Comparison of ENCODE assay signal across 8 mouse cellular contexts in genomic region chr14:31669161-31669611, GRCm38 (mm10). TPM values are rescaled to one million over a fixed set of nuclear protein-coding genes. Genes with fewer than 3 reads are reported as not detected.
DNase-seq lines count a peak whose midpoint lies in the region; ATAC-seq and TF ChIP-seq lines count a peak whose summit lies in the region.

No protein-coding gene starts in this region.

- no peak overlapping the region for H3K9ac ChIP-seq in forebrain, embryonic 16.5 days (replicated peaks; ENCODE audit: low read depth, low read length)

- ATAC-seq in forebrain, embryonic 16.5 days = no peak; the same call in 1 of the 2 replicates

- H3K27me3 ChIP-seq in E14TG2a.4 (ENCODE audit: insufficient read depth, low read length) = no peaks in the 10 kb centered on the region; the same call in 1 of the 2 replicates
- no peaks in the 10 kb centered on the region for H3K27me3 ChIP-seq in forebrain, embryonic 16.5 days (replicated peaks; ENCODE audit: control insufficient read depth, insufficient read depth, low read length)

- H3K4me2 ChIP-seq in forebrain, embryonic 16.5 days (ENCODE audit: low read length) = no peak overlapping the region

- H3K36me3 ChIP-seq in E14TG2a.4 (ENCODE audit: insufficient read depth, low read length) = 0 out of 2 replicates have a peak, but pooled peaks cover 2% of the 10 kb centered on the region
- H3K36me3 ChIP-seq in forebrain, embryonic 16.5 days (ENCODE audit: control insufficient read depth, insufficient read depth) = peaks cover 6% of the 10 kb centered on the region

- TF ChIP-seq CTCF in E14TG2a.4 (conservative IDR thresholded peaks at IDR 0.05; ENCODE audit: low read length) = no peak

- DNase-seq in adrenal gland, postnatal 14 days = peak; percentile 94
- peak; percentile 81 for DNase-seq in heart, postnatal 4 days
- peak; percentile 70 for DNase-seq in layer of hippocampus, adult 9-11 months
- DNase-seq in lung, postnatal 14 days = peak; percentile 70
- peak; percentile 80 for DNase-seq in skeletal muscle tissue, adult 2 months (ENCODE audit: low read depth, low spot score)
- DNase-seq in spleen, postnatal 14 days (ENCODE audit: low spot score in 2 of 2) = no peak

- peak overlapping the region; percentile 37; the same call in 1 of the 2 replicates for H3K4me3 ChIP-seq in E14TG2a.4 (replicated peaks; ENCODE audit: low read length)
- no peak overlapping the region for H3K4me3 ChIP-seq in forebrain, embryonic 16.5 days (replicated peaks; ENCODE audit: low read length)

- no peaks in the 10 kb centered on the region for H3K9me3 ChIP-seq in E14TG2a.4 (ENCODE audit: low read length)
- no peaks in the 10 kb centered on the region for H3K9me3 ChIP-seq in forebrain, embryonic 16.5 days (ENCODE audit: control insufficient read depth, low read length)

- peaks cover 67% of the 10 kb centered on the region for H3K4me1 ChIP-seq in E14TG2a.4 (replicated peaks; ENCODE audit: low read depth, low read length)
- peaks cover 19% of the 10 kb centered on the region for H3K4me1 ChIP-seq in forebrain, embryonic 16.5 days (replicated peaks; ENCODE audit: control insufficient read depth, insufficient read depth, low read length)

- 54% methylated on average over 13 of the region's 13 CpGs for WGBS in forebrain, embryonic 16.5 days

- H3K27ac ChIP-seq in forebrain, embryonic 16.5 days (ENCODE audit: low read length) = peak overlapping the region; percentile 77

RNA-seq across cellular contexts. Expression of gene Hacl1, which starts 28.1 kb away (rescaled TPM):
- 62.2 and 112 TPM in 2 replicates for total RNA-seq in adrenal gland, postnatal 14 days (2021)
- polyA plus RNA-seq in forebrain, embryonic 16.5 days (2015; fragmentation: Nextera tagmentation; extraction: Ambion mirVana) = 6.9 and 8.9 TPM in 2 replicates
- 10 to 100 TPM; 10.9 to 14.0 TPM for total RNA-seq in heart, postnatal 4 days (2021)

RNA-seq across cellular contexts. Expression of gene Btd, which starts 28.4 kb away (rescaled TPM):
- 40.4 and 47.4 TPM in 2 replicates for total RNA-seq in adrenal gland, postnatal 14 days (2021)
- polyA plus RNA-seq in forebrain, embryonic 16.5 days (2015; fragmentation: Nextera tagmentation; extraction: Ambion mirVana) = 15.5 and 19.5 TPM in 2 replicates
- total RNA-seq in heart, postnatal 4 days (2021) = 10 to 100 TPM; 13.0 to 14.7 TPM

RNA-seq across cellular contexts. Expression of gene Gm49387, which starts 28.5 kb away (rescaled TPM):
- total RNA-seq in adrenal gland, postnatal 14 days (2021) = 3.0 and 6.4 TPM in 2 replicates
- not detected in 2 replicates for polyA plus RNA-seq in forebrain, embryonic 16.5 days (2015; fragmentation: Nextera tagmentation; extraction: Ambion mirVana)
- total RNA-seq in heart, postnatal 4 days (2021) = 1 to 10 TPM in 1 of 2 experiments, not detected in 1; 2.8 TPM

Comparison
In these comparisons a context has a peak if more than half of its experiments do, and no peak if none do; other contexts are left out.
1. DNase-seq: peak in adrenal gland, postnatal 14 days (single experiment), heart, postnatal 4 days (single experiment), layer of hippocampus, adult 9-11 months (single experiment), lung, postnatal 14 days (single experiment) and skeletal muscle tissue, adult 2 months (single experiment); none in spleen, postnatal 14 days (0 of 2).